Mouse (Mus musculus): ENCODE measurements around the gene Abtb2.

GRCm38 (mm10) chr2:103694777-103695563 lies 128.9 kb downstream of the Abtb2 start:
- TF ChIP-seq CTCF (IDR thresholded peaks at IDR 0.05; ENCODE audit: low read depth) = no peak
- no peak for TF ChIP-seq EP300 (IDR thresholded peaks at IDR 0.05; ENCODE audit: low read depth)
